Mouse (Mus musculus): ENCODE data around the gene Mpp6. TPM values are rescaled to one million over a fixed set of nuclear protein-coding genes. Genes with fewer than 3 reads are reported as not detected.

Mpp6 gene
- polyA plus RNA-seq (2016; fragmentation: Nextera tagmentation; extraction: Ambion mirVana) = 65.6 and 69.2 TPM in 2 replicates

GRCm38 (mm10) chr6:50109757-50110378, at the start of gene Mpp6:
Gene Mpp6 (plus strand): TSS chr6:50110241.
- no peaks in the 10 kb centered on the region for H3K9me3 ChIP-seq
- peak; percentile 95 for DNase-seq (ENCODE audit: low spot score)
- no peaks in the 10 kb centered on the region for H3K36me3 ChIP-seq (replicated peaks)
- H3K4me1 ChIP-seq = peaks cover 22% of the 10 kb centered on the region
- peak within 1 kb of the TSS; percentile 80 for H3K4me3 ChIP-seq
- under 1% methylated on average over 74 of the region's 74 CpGs for WGBS
- peak within 1 kb of the TSS; percentile 94 for H3K27ac ChIP-seq (replicated peaks)
- peaks cover 14% of the 10 kb centered on the region for H3K27me3 ChIP-seq (replicated peaks; ENCODE audit: low read depth, poor library complexity, severe bottlenecking)

- Histone ChIP-seq H3K4me3 (no peak overlapping the region), H3K36me3 (replicated peaks) (no peaks in the 10 kb centered on the region), H3K4me1 (no peaks in the 10 kb centered on the region), H3K9me3 (no peaks in the 10 kb centered on the region), H3K27ac (replicated peaks) (no peak overlapping the region), H3K27me3 (replicated peaks; ENCODE audit: low read depth, poor library complexity, severe bottlenecking) (no peaks in the 10 kb centered on the region)
- 85% methylated on average over 6 of the region's 6 CpGs for WGBS
- no peak for DNase-seq (ENCODE audit: low spot score)
Observed at GRCm38 (mm10) chr6:50066172-50066571, 43.9 kb upstream of the Mpp6 start.

- Histone ChIP-seq H3K4me1 (no peaks in the 10 kb centered on the region), H3K27me3 (replicated peaks; ENCODE audit: low read depth, poor library complexity, severe bottlenecking) (no peaks in the 10 kb centered on the region), H3K36me3 (replicated peaks) (no peaks in the 10 kb centered on the region), H3K4me3 (no peak overlapping the region), H3K9me3 (no peaks in the 10 kb centered on the region), H3K27ac (replicated peaks) (no peak overlapping the region)
- DNase-seq (ENCODE audit: low spot score) = no peak
Observed at GRCm38 (mm10) chr6:50068490-50068889, 41.6 kb upstream of the Mpp6 start.

GRCm38 (mm10) chr6:50075248-50075647, 34.8 kb upstream of the Mpp6 start:
- H3K9me3 ChIP-seq = no peaks in the 10 kb centered on the region
- H3K4me3 ChIP-seq = no peak overlapping the region
- no peak for DNase-seq (ENCODE audit: low spot score)
- no peaks in the 10 kb centered on the region for H3K36me3 ChIP-seq (replicated peaks)
- H3K27me3 ChIP-seq (replicated peaks; ENCODE audit: low read depth, poor library complexity, severe bottlenecking) = no peaks in the 10 kb centered on the region
- WGBS = 91% methylated on average over 3 of the region's 3 CpGs
- H3K27ac ChIP-seq (replicated peaks) = no peak overlapping the region
- H3K4me1 ChIP-seq = no peaks in the 10 kb centered on the region

- H3K27me3 ChIP-seq (replicated peaks; ENCODE audit: low read depth, poor library complexity, severe bottlenecking) = no peaks in the 10 kb centered on the region
- DNase-seq (ENCODE audit: low spot score) = no peak
- WGBS = 57% methylated on average over 2 of the region's 2 CpGs
- no peak overlapping the region for H3K27ac ChIP-seq (replicated peaks)
- H3K4me3 ChIP-seq = no peak overlapping the region
- H3K36me3 ChIP-seq (replicated peaks) = no peaks in the 10 kb centered on the region
- H3K4me1 ChIP-seq = no peaks in the 10 kb centered on the region
- H3K9me3 ChIP-seq = no peaks in the 10 kb centered on the region
Observed at GRCm38 (mm10) chr6:50076473-50076872, 33.6 kb upstream of the Mpp6 start.

GRCm38 (mm10) chr6:50080431-50080830, 29.6 kb upstream of the Mpp6 start:
- Histone ChIP-seq H3K4me3 (no peak overlapping the region), H3K36me3 (replicated peaks) (no peaks in the 10 kb centered on the region), H3K9me3 (no peaks in the 10 kb centered on the region), H3K4me1 (no peaks in the 10 kb centered on the region), H3K27me3 (replicated peaks; ENCODE audit: low read depth, poor library complexity, severe bottlenecking) (no peaks in the 10 kb centered on the region), H3K27ac (replicated peaks) (no peak overlapping the region)
- DNase-seq (ENCODE audit: low spot score) = no peak
- 82% methylated on average over 7 of the region's 7 CpGs for WGBS

GRCm38 (mm10) chr6:50085206-50085605, 24.8 kb upstream of the Mpp6 start:
- H3K9me3 ChIP-seq = no peaks in the 10 kb centered on the region
- H3K4me1 ChIP-seq = no peaks in the 10 kb centered on the region
- H3K36me3 ChIP-seq (replicated peaks) = no peaks in the 10 kb centered on the region
- no peak for DNase-seq (ENCODE audit: low spot score)
- H3K4me3 ChIP-seq = no peak overlapping the region
- H3K27me3 ChIP-seq (replicated peaks; ENCODE audit: low read depth, poor library complexity, severe bottlenecking) = no peaks in the 10 kb centered on the region
- 77% methylated on average over 4 of the region's 4 CpGs for WGBS
- H3K27ac ChIP-seq (replicated peaks) = no peak overlapping the region

GRCm38 (mm10) chr6:50089333-50089732, 20.7 kb upstream of the Mpp6 start:
- WGBS = 90% methylated on average over 5 of the region's 5 CpGs
- Histone ChIP-seq H3K4me3 (no peak overlapping the region), H3K9me3 (no peaks in the 10 kb centered on the region), H3K27ac (replicated peaks) (no peak overlapping the region), H3K36me3 (replicated peaks) (no peaks in the 10 kb centered on the region), H3K4me1 (no peaks in the 10 kb centered on the region), H3K27me3 (replicated peaks; ENCODE audit: low read depth, poor library complexity, severe bottlenecking) (no peaks in the 10 kb centered on the region)
- DNase-seq (ENCODE audit: low spot score) = no peak

- no peaks in the 10 kb centered on the region for H3K27me3 ChIP-seq (replicated peaks; ENCODE audit: low read depth, poor library complexity, severe bottlenecking)
- no peak for DNase-seq (ENCODE audit: low spot score)
- no peaks in the 10 kb centered on the region for H3K9me3 ChIP-seq
- H3K4me1 ChIP-seq = no peaks in the 10 kb centered on the region
- no peak overlapping the region for H3K4me3 ChIP-seq
- H3K36me3 ChIP-seq (replicated peaks) = no peaks in the 10 kb centered on the region
- WGBS = 88% methylated on average over 7 of the region's 7 CpGs
- no peak overlapping the region for H3K27ac ChIP-seq (replicated peaks)
Observed at GRCm38 (mm10) chr6:50090221-50090620, 19.8 kb upstream of the Mpp6 start.

GRCm38 (mm10) chr6:50091462-50092154, 18.4 kb upstream of the Mpp6 start:
- H3K4me1 ChIP-seq = no peaks in the 10 kb centered on the region
- no peak overlapping the region for H3K4me3 ChIP-seq
- 80% methylated on average over 7 of the region's 7 CpGs for WGBS
- no peaks in the 10 kb centered on the region for H3K9me3 ChIP-seq
- no peak for DNase-seq (ENCODE audit: low spot score)
- no peaks in the 10 kb centered on the region for H3K27me3 ChIP-seq (replicated peaks; ENCODE audit: low read depth, poor library complexity, severe bottlenecking)
- H3K27ac ChIP-seq (replicated peaks) = no peak overlapping the region
- no peaks in the 10 kb centered on the region for H3K36me3 ChIP-seq (replicated peaks)

GRCm38 (mm10) chr6:50109201-50109756, 762 bp upstream of the Mpp6 start:
- peak overlapping the region; percentile 80 for H3K4me3 ChIP-seq
- H3K9me3 ChIP-seq = no peaks in the 10 kb centered on the region
- DNase-seq (ENCODE audit: low spot score) = peak; percentile 43
- H3K27me3 ChIP-seq (replicated peaks; ENCODE audit: low read depth, poor library complexity, severe bottlenecking) = peaks cover 14% of the 10 kb centered on the region
- peaks cover 22% of the 10 kb centered on the region for H3K4me1 ChIP-seq
- WGBS = 3% methylated on average over 15 of the region's 15 CpGs
- no peaks in the 10 kb centered on the region for H3K36me3 ChIP-seq (replicated peaks)
- peak overlapping the region; percentile 94 for H3K27ac ChIP-seq (replicated peaks)

- peaks cover 14% of the 10 kb centered on the region for H3K27me3 ChIP-seq (replicated peaks; ENCODE audit: low read depth, poor library complexity, severe bottlenecking)
- WGBS = under 1% methylated on average over 72 of the region's 72 CpGs
- H3K27ac ChIP-seq (replicated peaks) = peak overlapping the region; percentile 94
- peak overlapping the region; percentile 80 for H3K4me3 ChIP-seq
- no peaks in the 10 kb centered on the region for H3K9me3 ChIP-seq
- peaks cover 22% of the 10 kb centered on the region for H3K4me1 ChIP-seq
- no peaks in the 10 kb centered on the region for H3K36me3 ChIP-seq (replicated peaks)
- DNase-seq (ENCODE audit: low spot score) = peak; percentile 69
Observed at GRCm38 (mm10) chr6:50110379-50110941, 419 bp downstream of the Mpp6 start.

All from embryonic facial prominence, embryonic 10.5 days (tissue).